Mouse (Mus musculus): Measurements from ENCODE around the gene Sgta. TPM values are rescaled to one million over a fixed set of nuclear protein-coding genes. Genes with fewer than 3 reads are reported as not detected.

Sgta gene
- polyA plus RNA-seq, 1 experiment, result 66.8 TPM

DNA sequence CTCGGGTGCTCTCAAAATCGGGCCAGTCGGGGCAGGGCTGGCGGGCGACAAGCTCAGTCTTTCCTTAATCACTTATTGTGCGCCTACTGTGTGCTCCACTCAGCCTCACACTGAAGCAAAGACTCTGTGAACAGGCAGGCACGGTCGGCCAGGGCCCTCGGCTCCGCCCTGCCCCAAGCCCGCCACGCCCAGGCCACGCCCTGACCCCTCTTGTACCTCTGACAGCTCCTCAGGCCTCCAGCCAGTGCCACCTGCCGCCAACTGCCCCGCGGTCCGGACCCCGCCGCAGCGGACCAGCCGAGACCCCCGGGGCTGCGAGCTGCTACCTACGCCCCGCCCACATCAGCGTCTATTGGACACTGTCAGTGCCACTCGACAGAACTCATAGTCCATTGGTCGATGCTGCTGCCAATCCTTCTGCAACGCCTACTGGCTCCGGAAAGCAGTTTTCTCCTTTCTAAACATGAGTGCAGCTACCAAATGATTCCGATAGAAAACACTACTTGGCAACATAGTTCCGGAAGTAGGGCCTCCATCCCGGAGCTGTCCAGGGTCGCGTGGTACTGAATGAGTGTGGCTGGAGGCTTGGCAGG lies 22.9 kb downstream of the Sgta start, which contains the start of gene Slc39a3:
TSS of gene Slc39a3 (minus strand) at position 439 of the 593 bp plus-strand sequence.
- H3K27ac ChIP-seq (ENCODE audit: insufficient read depth, low read depth, low read length), result peak within 1 kb of the TSS; percentile 37
- TF ChIP-seq CTCF (IDR thresholded peaks at IDR 0.05; ENCODE audit: low read depth, low read length) (no peak), POLR2A (IDR thresholded peaks at IDR 0.05; ENCODE audit: borderline replicate concordance, low read depth, low read length) (no peak)
- peak within 1 kb of the TSS; percentile 75 for H3K4me3 ChIP-seq (ENCODE audit: insufficient read depth, low read length)
- no peaks in the 10 kb centered on the region for H3K4me1 ChIP-seq (ENCODE audit: control insufficient read depth, insufficient read depth, low read length)

- no peak for TF ChIP-seq CTCF (IDR thresholded peaks at IDR 0.05; ENCODE audit: low read depth, low read length)
- TF ChIP-seq POLR2A (IDR thresholded peaks at IDR 0.05; ENCODE audit: borderline replicate concordance, low read depth, low read length), result no peak
- Histone ChIP-seq H3K4me3 (ENCODE audit: insufficient read depth, low read length) (no peak overlapping the region), H3K4me1 (ENCODE audit: control insufficient read depth, insufficient read depth, low read length) (no peaks in the 10 kb centered on the region), H3K27ac (ENCODE audit: insufficient read depth, low read depth, low read length) (no peak overlapping the region)
Measured at GRCm38 (mm10) chr10:81036251-81036650, 23.7 kb downstream of the Sgta start.

GRCm38 (mm10) chr10:81033586-81033985 lies 26.4 kb downstream of the Sgta start:
- TF ChIP-seq CTCF (IDR thresholded peaks at IDR 0.05; ENCODE audit: low read depth, low read length), result no peak
- TF ChIP-seq POLR2A (IDR thresholded peaks at IDR 0.05; ENCODE audit: borderline replicate concordance, low read depth, low read length), result no peak
- H3K4me1 ChIP-seq (ENCODE audit: control insufficient read depth, insufficient read depth, low read length), result no peaks in the 10 kb centered on the region
- H3K4me3 ChIP-seq (ENCODE audit: insufficient read depth, low read length), result no peak overlapping the region
- H3K27ac ChIP-seq (ENCODE audit: insufficient read depth, low read depth, low read length), result no peak overlapping the region

DNA sequence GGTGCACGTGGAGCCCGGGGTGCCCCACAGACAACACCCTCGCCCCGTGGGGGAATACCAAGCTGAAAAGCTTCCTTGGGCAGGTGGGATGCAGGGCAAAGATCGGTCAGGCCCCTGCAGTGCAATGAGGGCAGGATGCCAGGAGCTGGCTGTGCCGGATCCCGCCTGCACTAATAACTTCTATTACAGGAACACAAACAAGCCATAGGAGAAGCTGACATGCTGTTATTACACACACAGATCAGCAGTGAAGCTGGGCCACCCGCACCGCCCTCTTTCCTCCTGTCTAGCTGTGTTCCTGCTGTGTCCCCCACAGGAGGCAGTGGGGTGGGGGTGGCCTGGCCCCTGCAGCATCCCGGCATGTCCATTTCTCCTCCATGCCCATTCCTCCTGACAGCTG lies 30.9 kb downstream of the Sgta start:
- Histone ChIP-seq H3K27ac (ENCODE audit: insufficient read depth, low read depth, low read length) (no peak overlapping the region), H3K4me1 (ENCODE audit: control insufficient read depth, insufficient read depth, low read length) (peaks cover 11% of the 10 kb centered on the region), H3K4me3 (ENCODE audit: insufficient read depth, low read length) (no peak overlapping the region)
- TF ChIP-seq POLR2A (IDR thresholded peaks at IDR 0.05; ENCODE audit: borderline replicate concordance, low read depth, low read length) (no peak), CTCF (IDR thresholded peaks at IDR 0.05; ENCODE audit: low read depth, low read length) (no peak)

DNA sequence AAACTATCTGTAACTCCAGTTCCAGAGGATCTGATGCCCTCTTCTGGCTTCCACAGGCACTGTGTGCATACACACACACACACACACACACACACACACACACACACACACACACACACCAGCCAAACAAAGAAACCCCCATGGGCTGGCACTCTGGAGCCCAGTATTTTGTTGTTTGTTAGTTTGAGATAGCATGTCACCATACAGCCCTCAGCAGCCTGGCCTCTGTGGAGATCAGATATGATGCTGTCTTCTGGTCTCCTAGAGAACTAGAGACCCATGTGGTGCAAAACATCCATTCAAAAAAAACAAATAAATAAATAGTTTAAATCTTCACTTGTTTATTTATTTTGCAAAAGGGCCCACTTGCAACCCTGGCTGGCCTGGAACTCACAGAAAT lies 31.8 kb downstream of the Sgta start:
- H3K4me3 ChIP-seq (ENCODE audit: insufficient read depth, low read length), result no peak overlapping the region
- H3K4me1 ChIP-seq (ENCODE audit: control insufficient read depth, insufficient read depth, low read length), result peaks cover 11% of the 10 kb centered on the region
- H3K27ac ChIP-seq (ENCODE audit: insufficient read depth, low read depth, low read length), result no peak overlapping the region
- TF ChIP-seq CTCF (IDR thresholded peaks at IDR 0.05; ENCODE audit: low read depth, low read length) (no peak), POLR2A (IDR thresholded peaks at IDR 0.05; ENCODE audit: borderline replicate concordance, low read depth, low read length) (no peak)

DNA sequence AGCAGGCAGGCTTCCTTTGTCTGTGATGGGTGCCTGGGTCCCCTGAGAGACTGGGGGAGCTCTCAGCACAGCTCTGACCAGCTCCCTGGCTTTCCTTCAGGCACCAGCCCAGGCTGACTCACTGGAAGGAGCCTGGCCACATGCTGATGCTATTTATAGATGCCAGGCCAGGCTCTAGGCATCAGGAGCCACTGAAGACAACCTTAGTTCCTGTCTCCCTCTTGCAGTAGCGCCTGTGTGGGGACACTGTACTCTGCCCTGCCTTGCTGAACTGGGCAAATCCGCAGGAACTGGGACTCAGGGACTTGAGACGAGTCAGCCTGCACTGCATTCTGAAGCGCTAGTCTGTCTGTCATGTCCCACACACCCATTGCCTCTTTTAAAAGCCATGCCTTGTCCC lies 32.6 kb downstream of the Sgta start:
- Histone ChIP-seq H3K4me3 (ENCODE audit: insufficient read depth, low read length) (no peak overlapping the region), H3K27ac (ENCODE audit: insufficient read depth, low read depth, low read length) (peak overlapping the region; percentile 45), H3K4me1 (ENCODE audit: control insufficient read depth, insufficient read depth, low read length) (peaks cover 11% of the 10 kb centered on the region)
- TF ChIP-seq POLR2A (IDR thresholded peaks at IDR 0.05; ENCODE audit: borderline replicate concordance, low read depth, low read length), result no peak
- no peak for TF ChIP-seq CTCF (IDR thresholded peaks at IDR 0.05; ENCODE audit: low read depth, low read length)

GRCm38 (mm10) chr10:81026857-81027256 lies 33.1 kb downstream of the Sgta start:
- Histone ChIP-seq H3K4me1 (ENCODE audit: control insufficient read depth, insufficient read depth, low read length) (peaks cover 11% of the 10 kb centered on the region), H3K27ac (ENCODE audit: insufficient read depth, low read depth, low read length) (peak overlapping the region; percentile 45), H3K4me3 (ENCODE audit: insufficient read depth, low read length) (no peak overlapping the region)
- TF ChIP-seq CTCF (IDR thresholded peaks at IDR 0.05; ENCODE audit: low read depth, low read length), result no peak
- no peak for TF ChIP-seq POLR2A (IDR thresholded peaks at IDR 0.05; ENCODE audit: borderline replicate concordance, low read depth, low read length)

DNA sequence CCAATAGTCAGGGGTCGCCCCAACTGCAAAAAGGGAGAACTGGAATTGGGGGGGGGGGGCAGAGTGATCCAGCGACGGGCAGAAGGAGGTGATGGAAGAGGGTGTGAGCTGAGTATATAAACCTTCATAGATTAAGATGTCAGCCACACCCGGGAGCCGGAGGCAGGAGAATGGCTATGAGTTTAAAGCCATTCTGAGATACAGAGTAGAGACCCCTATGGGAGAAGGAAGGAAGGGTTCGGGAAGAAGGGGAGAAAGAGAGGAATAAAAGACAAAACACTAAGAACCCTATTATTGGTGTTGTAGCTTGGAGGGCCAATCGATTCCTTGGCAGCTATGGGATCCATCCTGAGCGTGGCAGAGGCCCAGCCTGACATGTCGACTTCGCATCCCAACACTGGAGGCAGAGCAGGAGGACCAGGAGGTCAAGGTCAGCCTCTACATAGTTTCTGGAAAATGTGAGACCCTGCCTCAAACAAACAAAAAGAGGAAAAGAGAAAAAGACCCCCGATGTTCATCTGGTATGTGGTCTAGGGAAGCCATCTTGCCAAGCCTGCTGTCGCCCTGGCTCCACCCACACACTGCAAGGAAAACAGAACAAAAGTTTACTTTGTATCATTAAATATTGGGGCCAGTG lies 34.2 kb downstream of the Sgta start, which contains the start of gene Diras1:
TSS of gene Diras1 (minus strand) at position 24 of the 637 bp plus-strand sequence.
- H3K27ac ChIP-seq (ENCODE audit: insufficient read depth, low read depth, low read length), result no peak within 1 kb of the TSS
- peaks cover 11% of the 10 kb centered on the region for H3K4me1 ChIP-seq (ENCODE audit: control insufficient read depth, insufficient read depth, low read length)
- no peak within 1 kb of the TSS for H3K4me3 ChIP-seq (ENCODE audit: insufficient read depth, low read length)
- TF ChIP-seq CTCF (IDR thresholded peaks at IDR 0.05; ENCODE audit: low read depth, low read length), result no peak
- TF ChIP-seq POLR2A (IDR thresholded peaks at IDR 0.05; ENCODE audit: borderline replicate concordance, low read depth, low read length), result no peak

DNA sequence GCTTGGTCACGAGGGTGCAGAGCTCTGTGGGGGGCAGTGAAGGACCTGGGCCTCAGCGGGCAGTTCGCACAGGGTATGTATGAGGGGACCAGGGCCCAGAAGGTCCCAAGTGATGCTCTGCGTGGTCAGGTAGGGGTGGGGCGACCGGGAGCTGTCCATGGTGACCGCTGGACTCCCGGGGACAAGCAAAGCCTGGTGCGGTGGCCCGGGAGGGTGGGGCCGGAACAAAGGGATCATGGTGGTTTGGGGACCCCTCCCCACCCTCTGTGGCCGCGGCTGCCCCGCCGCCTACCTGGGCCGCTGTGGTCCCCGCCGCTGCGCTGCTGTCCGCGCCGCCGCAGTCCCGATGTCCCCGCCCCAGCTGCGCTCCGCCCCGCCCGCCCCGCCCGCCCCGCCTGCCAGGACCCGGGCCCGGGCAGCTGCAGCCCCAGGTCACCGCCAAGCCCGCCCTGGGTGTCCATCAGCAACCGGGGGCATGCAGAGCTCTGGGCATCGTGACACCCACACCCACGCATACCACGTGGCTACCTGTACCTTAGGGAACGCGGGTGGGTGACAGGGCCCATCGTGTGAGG lies 34.8 kb downstream of the Sgta start:
- Histone ChIP-seq H3K4me1 (ENCODE audit: control insufficient read depth, insufficient read depth, low read length) (peaks cover 11% of the 10 kb centered on the region), H3K4me3 (ENCODE audit: insufficient read depth, low read length) (no peak overlapping the region), H3K27ac (ENCODE audit: insufficient read depth, low read depth, low read length) (no peak overlapping the region)
- TF ChIP-seq CTCF (IDR thresholded peaks at IDR 0.05; ENCODE audit: low read depth, low read length), result no peak
- no peak for TF ChIP-seq POLR2A (IDR thresholded peaks at IDR 0.05; ENCODE audit: borderline replicate concordance, low read depth, low read length)

DNA sequence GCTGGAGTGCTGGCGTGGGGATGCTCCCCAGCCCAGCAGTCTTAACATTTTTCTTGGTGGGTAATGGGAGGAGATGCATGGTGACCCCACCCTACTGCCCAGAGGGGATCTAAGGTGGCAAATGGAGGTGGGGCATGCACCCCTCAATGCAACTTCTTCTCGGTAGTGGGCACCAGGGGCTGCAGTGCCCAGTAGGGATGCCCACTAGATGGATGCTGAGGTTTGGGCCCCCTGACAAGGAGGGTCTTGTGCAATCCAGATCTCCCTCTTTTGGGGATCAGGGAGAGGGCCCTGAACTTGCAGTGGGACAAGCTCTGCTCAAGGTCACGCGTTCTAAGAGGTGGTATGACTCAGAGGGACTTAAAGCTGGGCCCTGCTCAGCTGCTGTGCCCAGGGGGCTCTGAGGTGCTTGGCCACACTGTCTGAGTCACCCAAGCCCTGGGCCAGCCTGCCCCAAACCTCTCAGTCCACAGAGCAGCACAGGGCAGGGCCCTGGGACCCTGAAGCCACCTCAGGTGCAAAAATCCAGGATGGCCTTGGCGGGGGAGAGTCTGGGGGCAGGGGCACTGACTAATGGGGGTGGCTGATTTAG lies 35.5 kb downstream of the Sgta start:
- no peak overlapping the region for H3K4me3 ChIP-seq (ENCODE audit: insufficient read depth, low read length)
- no peak overlapping the region for H3K27ac ChIP-seq (ENCODE audit: insufficient read depth, low read depth, low read length)
- H3K4me1 ChIP-seq (ENCODE audit: control insufficient read depth, insufficient read depth, low read length), result peaks cover 11% of the 10 kb centered on the region
- TF ChIP-seq POLR2A (IDR thresholded peaks at IDR 0.05; ENCODE audit: borderline replicate concordance, low read depth, low read length), result no peak
